In genomic region chr9:111438904-111439835, GRCm38 (mm10) we compare ENCODE assay signal across 8 mouse cellular contexts. TPM values are rescaled to one million over a fixed set of nuclear protein-coding genes. Genes with fewer than 3 reads are reported as not detected.
DNase-seq lines count a peak whose midpoint lies in the region; ATAC-seq and TF ChIP-seq lines count a peak whose summit lies in the region.

Gene Dclk3, plus strand, starts transcription at chr9:111439081.

- 0 out of 2 replicates have a peak, but pooled peaks cover 8% of the 10 kb centered on the region for H3K27me3 ChIP-seq in intestine, postnatal 0 days (replicated peaks; ENCODE audit: control insufficient read depth, insufficient read depth, low read length)
- H3K27me3 ChIP-seq in liver, adult 2 months (ENCODE audit: control insufficient read depth, insufficient read depth, low read length), result no peaks in the 10 kb centered on the region
- H3K27me3 ChIP-seq in midbrain, embryonic 16.5 days (ENCODE audit: control insufficient read depth, insufficient read depth, low read depth, low read length), result peaks cover 7% of the 10 kb centered on the region

- WGBS in intestine, postnatal 0 days, result 6% methylated on average over 34 of the region's 57 CpGs
- 2% methylated on average over 57 of the region's 57 CpGs for WGBS in liver, adult 2 months
- WGBS in midbrain, embryonic 16.5 days, result 2% methylated on average over 52 of the region's 57 CpGs

- peak; percentile 78 for ATAC-seq in intestine, postnatal 0 days
- peak; percentile 58 for ATAC-seq in midbrain, embryonic 16.5 days

- peak within 1 kb of the TSS; percentile 74 for H3K4me3 ChIP-seq in gastrocnemius, adult 2 months
- peak within 1 kb of the TSS; percentile 50 for H3K4me3 ChIP-seq in intestine, postnatal 0 days (ENCODE audit: low read depth, low read length)
- H3K4me3 ChIP-seq in liver, adult 2 months (ENCODE audit: insufficient read depth, low read depth, low read length), result peak within 1 kb of the TSS; percentile 90
- H3K4me3 ChIP-seq in midbrain, embryonic 16.5 days (ENCODE audit: low read depth, low read length), result peak within 1 kb of the TSS; percentile 52

- DNase-seq in cerebellum, postnatal 10 days, result peak; percentile 43 to 60
- no peak for DNase-seq in cerebellum, adult 8-10 months
- peak; percentile 78 for DNase-seq in adrenal gland, postnatal 10 days
- peak; percentile 64 for DNase-seq in gastrocnemius, adult 2 months
- DNase-seq in liver, adult 2 months (ENCODE audit: extremely low read depth, low read depth, low spot score), result peak; percentile 49
- peak; percentile 7 for DNase-seq in urinary bladder, postnatal 25 days (ENCODE audit: low spot score)

- peak within 1 kb of the TSS; percentile 37; the same call in 1 of the 2 replicates for H3K9ac ChIP-seq in intestine, postnatal 0 days (ENCODE audit: low read depth, low read length)
- peak within 1 kb of the TSS; percentile 82 for H3K9ac ChIP-seq in liver, adult 2 months (ENCODE audit: low read depth, low read length)
- peak within 1 kb of the TSS; percentile 67 for H3K9ac ChIP-seq in midbrain, embryonic 16.5 days (ENCODE audit: low read depth, low read length)

- H3K9me3 ChIP-seq in intestine, postnatal 0 days (ENCODE audit: control insufficient read depth), result no peaks in the 10 kb centered on the region
- no peaks in the 10 kb centered on the region for H3K9me3 ChIP-seq in midbrain, embryonic 16.5 days (replicated peaks; ENCODE audit: control insufficient read depth, low read length, poor library complexity, severe bottlenecking)

- H3K36me3 ChIP-seq in intestine, postnatal 0 days (ENCODE audit: control insufficient read depth, insufficient read depth), result no peaks in the 10 kb centered on the region
- no peaks in the 10 kb centered on the region for H3K36me3 ChIP-seq in liver, adult 2 months (ENCODE audit: control insufficient read depth, insufficient read depth, low read length)
- no peaks in the 10 kb centered on the region for H3K36me3 ChIP-seq in midbrain, embryonic 16.5 days (ENCODE audit: control insufficient read depth, insufficient read depth, low read length)

- H3K27ac ChIP-seq in gastrocnemius, adult 2 months, result peak within 1 kb of the TSS; percentile 31
- no peak within 1 kb of the TSS for H3K27ac ChIP-seq in intestine, postnatal 0 days (ENCODE audit: low read depth, low read length)
- H3K27ac ChIP-seq in liver, adult 2 months (replicated peaks; ENCODE audit: insufficient read depth, low read depth, low read length), result peak within 1 kb of the TSS; percentile 71
- H3K27ac ChIP-seq in midbrain, embryonic 16.5 days (ENCODE audit: low read length), result no peak within 1 kb of the TSS

- H3K4me2 ChIP-seq in intestine, postnatal 0 days (replicated peaks; ENCODE audit: low read depth), result peak within 1 kb of the TSS; percentile 98
- peak within 1 kb of the TSS; percentile 63 for H3K4me2 ChIP-seq in midbrain, embryonic 16.5 days (ENCODE audit: low read length)

- H3K4me1 ChIP-seq in intestine, postnatal 0 days (replicated peaks; ENCODE audit: control insufficient read depth, insufficient read depth, low read length), result no peaks in the 10 kb centered on the region
- peaks cover 15% of the 10 kb centered on the region for H3K4me1 ChIP-seq in liver, adult 2 months (ENCODE audit: control insufficient read depth, insufficient read depth, low read length)
- peaks cover 5% of the 10 kb centered on the region; the same call in 1 of the 2 replicates for H3K4me1 ChIP-seq in midbrain, embryonic 16.5 days (ENCODE audit: control insufficient read depth, insufficient read depth, low read length)

- intact Hi-C loops in gastrocnemius, adult 2 months (cut with DNase I), result no loop called here

- TF ChIP-seq POLR2A in liver, adult 2 months (IDR thresholded peaks at IDR 0.05; ENCODE audit: extremely low read depth, insufficient read depth, low read length), result 0 out of 2 replicates have a peak, but pooled peaks have one; percentile 47

- no peak for TF ChIP-seq CTCF in gastrocnemius, adult 2 months (IDR thresholded peaks at IDR 0.05)
- no peak for TF ChIP-seq CTCF in intestine, postnatal 0 days (IDR thresholded peaks at IDR 0.05; ENCODE audit: low read depth)
- no peak for TF ChIP-seq CTCF in liver, adult 2 months (IDR thresholded peaks at IDR 0.05; ENCODE audit: low read depth, low read length)

- H3K79me2 ChIP-seq in liver, adult 2 months (ENCODE audit: control insufficient read depth, insufficient read depth, low read length), result peaks cover 17% of the 10 kb centered on the region; the same call in 1 of the 2 replicates

RNA-seq across cellular contexts. Expression of gene Dclk3, which starts in this region (rescaled TPM):
- total RNA-seq in adrenal gland, postnatal 10 days (2021), result 1 to 10 TPM; 1.3 to 1.7 TPM
- under 1 TPM; 0.41 to 0.50 TPM for total RNA-seq in gastrocnemius, adult 2 months (2021)
- 1.1 and 1.4 TPM in 2 replicates for polyA plus RNA-seq in intestine, postnatal 0 days (2015; fragmentation: Nextera tagmentation; extraction: Ambion mirVana)
- total RNA-seq in liver, adult 2 months (2014; rRNA removed), result 10.1 and 10.5 TPM in 2 replicates
- 4.3 and 4.8 TPM in 2 replicates for polyA plus RNA-seq in liver, adult 2 months (2012; rRNA removed)
- 7.0 and 7.5 TPM in 2 replicates for polyA plus RNA-seq in midbrain, embryonic 16.5 days (2015; fragmentation: Nextera tagmentation; extraction: Ambion mirVana)

Comparison
In these comparisons a context has a peak if more than half of its experiments do, and no peak if none do; other contexts are left out.
1. Peak in DNase-seq, H3K4me3 ChIP-seq and H3K27ac ChIP-seq in gastrocnemius, adult 2 months; RNA of the gene not detected or under 1 TPM.